Mouse (Mus musculus): Measurements from ENCODE around the gene Pitx2. TPM values are rescaled to one million over a fixed set of nuclear protein-coding genes. Genes with fewer than 3 reads are reported as not detected.

Gene Pitx2
- polyA plus RNA-seq, 1 experiment = 0.11 TPM

- TF ChIP-seq GATA1 (IDR thresholded peaks at IDR 0.05; ENCODE audit: borderline replicate concordance, low read length) = no peak
- TF ChIP-seq FLI1 (IDR thresholded peaks at IDR 0.05; ENCODE audit: low read length) = no peak
- no peaks in the 10 kb centered on the region for H3K4me1 ChIP-seq
- H3K4me3 ChIP-seq (replicated peaks) = no peak overlapping the region
- no peaks in the 10 kb centered on the region for H3K27me3 ChIP-seq (replicated peaks)
- H3K9me3 ChIP-seq = peaks cover 3% of the 10 kb centered on the region; the same call in 1 of the 2 replicates
- no peaks in the 10 kb centered on the region for H3K36me3 ChIP-seq (replicated peaks; ENCODE audit: low read length)
Observed at GRCm38 (mm10) chr3:129171789-129172188, 27.9 kb upstream of the Pitx2 start.

DNA sequence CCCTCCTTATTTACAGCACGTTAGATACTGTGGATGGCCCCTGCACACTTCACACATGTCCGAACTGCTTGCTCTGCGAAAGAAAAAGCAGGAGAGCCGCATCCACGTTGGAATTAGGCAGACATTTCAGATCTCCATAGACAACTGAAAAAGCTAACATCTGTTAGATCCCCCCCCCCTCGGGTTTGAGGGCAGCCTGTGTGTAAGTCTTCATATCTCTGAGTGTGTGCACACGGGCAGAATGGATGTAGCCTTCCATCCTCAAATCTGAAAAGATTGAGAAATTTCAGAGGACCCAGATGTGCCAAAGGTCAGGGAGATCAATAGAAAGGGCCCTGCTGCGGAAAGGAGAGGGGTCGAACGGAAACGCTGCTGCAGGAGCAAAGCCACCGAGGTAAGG, 5.2 kb upstream of the Pitx2 start:
- peaks cover 67% of the 10 kb centered on the region for H3K27me3 ChIP-seq (replicated peaks)
- peaks cover 7% of the 10 kb centered on the region; the same call in 1 of the 2 replicates for H3K9me3 ChIP-seq
- H3K4me3 ChIP-seq (replicated peaks) = no peak overlapping the region
- H3K36me3 ChIP-seq (replicated peaks; ENCODE audit: low read length) = no peaks in the 10 kb centered on the region
- no peak for TF ChIP-seq FLI1 (IDR thresholded peaks at IDR 0.05; ENCODE audit: low read length)
- no peak for TF ChIP-seq GATA1 (IDR thresholded peaks at IDR 0.05; ENCODE audit: borderline replicate concordance, low read length)
- H3K4me1 ChIP-seq = peaks cover 4% of the 10 kb centered on the region

GRCm38 (mm10) chr3:129195036-129195435, 4.6 kb upstream of the Pitx2 start:
- peaks cover 10% of the 10 kb centered on the region; the same call in 1 of the 2 replicates for H3K9me3 ChIP-seq
- H3K4me3 ChIP-seq (replicated peaks) = no peak overlapping the region
- H3K27me3 ChIP-seq (replicated peaks) = peaks cover 73% of the 10 kb centered on the region
- no peaks in the 10 kb centered on the region for H3K36me3 ChIP-seq (replicated peaks; ENCODE audit: low read length)
- no peak for TF ChIP-seq GATA1 (IDR thresholded peaks at IDR 0.05; ENCODE audit: borderline replicate concordance, low read length)
- no peak for TF ChIP-seq FLI1 (IDR thresholded peaks at IDR 0.05; ENCODE audit: low read length)
- peaks cover 10% of the 10 kb centered on the region for H3K4me1 ChIP-seq

DNA sequence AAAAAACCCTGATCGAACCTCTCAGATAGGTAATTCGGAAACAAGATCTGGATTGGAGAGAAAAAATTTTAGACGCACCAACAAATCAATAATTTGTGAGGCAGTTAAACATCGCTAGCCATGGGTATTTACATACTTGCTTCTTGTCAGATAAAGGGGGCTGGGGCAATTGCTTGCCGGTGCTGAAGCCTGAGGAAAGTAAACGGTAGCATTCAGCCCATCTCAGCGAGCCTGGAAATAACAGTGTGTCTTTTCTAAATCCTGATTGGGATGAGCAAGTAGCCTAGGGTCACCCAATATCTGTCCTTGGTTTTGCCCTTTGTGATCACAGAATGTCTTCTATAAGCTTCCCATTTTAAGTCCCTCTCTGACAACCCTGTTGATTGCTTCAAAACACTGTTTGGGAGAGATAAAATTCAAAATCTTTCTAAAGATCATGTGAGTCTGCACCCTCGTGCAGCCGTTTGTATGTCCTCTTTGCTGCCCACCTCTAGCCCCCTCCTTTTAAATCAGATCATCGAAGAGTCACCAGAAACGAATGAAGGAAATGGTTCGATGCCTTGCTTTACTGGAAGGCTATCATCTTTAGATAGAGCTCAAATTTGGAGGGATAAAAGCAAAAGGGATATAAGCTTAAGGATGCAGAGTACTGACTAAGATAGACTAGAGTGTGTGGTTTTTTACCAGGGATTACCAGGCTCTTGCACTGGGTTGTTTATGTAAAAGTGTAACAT, 3.7 kb upstream of the Pitx2 start:
- Histone ChIP-seq H3K4me3 (replicated peaks) (no peak overlapping the region), H3K27me3 (replicated peaks) (peaks cover 80% of the 10 kb centered on the region), H3K9me3 (peaks cover 10% of the 10 kb centered on the region; the same call in 1 of the 2 replicates), H3K36me3 (replicated peaks; ENCODE audit: low read length) (no peaks in the 10 kb centered on the region), H3K4me1 (peaks cover 12% of the 10 kb centered on the region)
- TF ChIP-seq FLI1 (IDR thresholded peaks at IDR 0.05; ENCODE audit: low read length) = no peak
- TF ChIP-seq GATA1 (IDR thresholded peaks at IDR 0.05; ENCODE audit: borderline replicate concordance, low read length) = no peak

GRCm38 (mm10) chr3:129196550-129196919, 3.1 kb upstream of the Pitx2 start:
- H3K9me3 ChIP-seq = peaks cover 10% of the 10 kb centered on the region; the same call in 1 of the 2 replicates
- H3K36me3 ChIP-seq (replicated peaks; ENCODE audit: low read length) = no peaks in the 10 kb centered on the region
- TF ChIP-seq FLI1 (IDR thresholded peaks at IDR 0.05; ENCODE audit: low read length) (no peak), GATA1 (IDR thresholded peaks at IDR 0.05; ENCODE audit: borderline replicate concordance, low read length) (no peak)
- peaks cover 12% of the 10 kb centered on the region for H3K4me1 ChIP-seq
- H3K27me3 ChIP-seq (replicated peaks) = peaks cover 86% of the 10 kb centered on the region
- H3K4me3 ChIP-seq (replicated peaks) = no peak overlapping the region

- H3K9me3 ChIP-seq = peaks cover 10% of the 10 kb centered on the region; the same call in 1 of the 2 replicates
- no peak overlapping the region for H3K4me3 ChIP-seq (replicated peaks)
- TF ChIP-seq GATA1 (IDR thresholded peaks at IDR 0.05; ENCODE audit: borderline replicate concordance, low read length) (no peak), FLI1 (IDR thresholded peaks at IDR 0.05; ENCODE audit: low read length) (no peak)
- no peaks in the 10 kb centered on the region for H3K36me3 ChIP-seq (replicated peaks; ENCODE audit: low read length)
- H3K4me1 ChIP-seq = peaks cover 12% of the 10 kb centered on the region
- H3K27me3 ChIP-seq (replicated peaks) = peaks cover 87% of the 10 kb centered on the region
Observed at GRCm38 (mm10) chr3:129197035-129197434, 2.6 kb upstream of the Pitx2 start.

- Histone ChIP-seq H3K27me3 (replicated peaks) (peaks cover 89% of the 10 kb centered on the region), H3K4me3 (replicated peaks) (no peak overlapping the region), H3K4me1 (peaks cover 12% of the 10 kb centered on the region), H3K36me3 (replicated peaks; ENCODE audit: low read length) (no peaks in the 10 kb centered on the region), H3K9me3 (peaks cover 15% of the 10 kb centered on the region; the same call in 1 of the 2 replicates)
- no peak for TF ChIP-seq FLI1 (IDR thresholded peaks at IDR 0.05; ENCODE audit: low read length)
- no peak for TF ChIP-seq GATA1 (IDR thresholded peaks at IDR 0.05; ENCODE audit: borderline replicate concordance, low read length)
Observed at GRCm38 (mm10) chr3:129197786-129198626, 1.7 kb upstream of the Pitx2 start.

DNA sequence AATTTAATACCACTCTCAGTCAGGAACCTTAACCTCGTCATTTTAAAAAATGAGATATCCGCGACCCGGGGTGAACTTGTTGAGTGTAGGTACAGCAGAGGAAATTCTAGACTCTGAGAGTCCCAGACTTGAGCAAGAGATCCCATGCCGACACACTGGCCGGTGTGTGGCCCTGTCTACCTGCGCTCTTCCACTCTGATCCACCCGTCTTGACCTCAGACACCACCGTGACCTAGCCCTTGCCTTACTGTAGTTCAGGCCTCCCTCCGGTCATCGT, 1.1 kb upstream of the Pitx2 start:
- Histone ChIP-seq H3K4me1 (peaks cover 16% of the 10 kb centered on the region), H3K9me3 (peaks cover 20% of the 10 kb centered on the region; the same call in 1 of the 2 replicates), H3K27me3 (replicated peaks) (peaks cover 90% of the 10 kb centered on the region), H3K36me3 (replicated peaks; ENCODE audit: low read length) (no peaks in the 10 kb centered on the region), H3K4me3 (replicated peaks) (peak overlapping the region; percentile 42)
- no peak for TF ChIP-seq GATA1 (IDR thresholded peaks at IDR 0.05; ENCODE audit: borderline replicate concordance, low read length)

GRCm38 (mm10) chr3:129199160-129199608, 494 bp upstream of the Pitx2 start:
- TF ChIP-seq FLI1 (IDR thresholded peaks at IDR 0.05; ENCODE audit: low read length) (no peak), GATA1 (IDR thresholded peaks at IDR 0.05; ENCODE audit: borderline replicate concordance, low read length) (no peak)
- no peaks in the 10 kb centered on the region for H3K36me3 ChIP-seq (replicated peaks; ENCODE audit: low read length)
- H3K4me3 ChIP-seq (replicated peaks) = peak overlapping the region; percentile 46
- H3K4me1 ChIP-seq = peaks cover 22% of the 10 kb centered on the region
- peaks cover 95% of the 10 kb centered on the region for H3K27me3 ChIP-seq (replicated peaks)
- H3K9me3 ChIP-seq = peaks cover 27% of the 10 kb centered on the region; the same call in 1 of the 2 replicates

DNA sequence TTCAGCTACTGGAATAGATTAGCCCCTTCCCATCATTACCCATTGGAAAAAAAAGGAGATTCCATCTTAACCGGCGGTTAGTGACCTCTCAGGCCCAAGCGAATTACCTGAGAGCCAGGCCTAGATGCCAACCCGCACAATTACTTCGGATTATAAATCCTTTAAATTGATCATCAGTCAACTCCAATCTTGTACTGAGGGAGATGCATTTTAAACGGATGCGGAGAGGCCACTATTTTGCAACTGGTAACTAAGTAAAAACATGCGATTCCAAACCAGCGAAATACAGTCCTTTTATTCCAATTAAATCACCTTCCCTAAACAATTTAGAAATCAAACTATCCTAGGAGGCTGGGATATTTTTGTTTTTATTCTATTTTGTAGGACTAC, 818 bp downstream of the Pitx2 start:
- Histone ChIP-seq H3K4me3 (replicated peaks) (no peak overlapping the region), H3K27me3 (replicated peaks) (peaks cover 96% of the 10 kb centered on the region), H3K9me3 (peaks cover 26% of the 10 kb centered on the region; the same call in 1 of the 2 replicates), H3K4me1 (peaks cover 30% of the 10 kb centered on the region), H3K36me3 (replicated peaks; ENCODE audit: low read length) (no peaks in the 10 kb centered on the region)
- TF ChIP-seq FLI1 (IDR thresholded peaks at IDR 0.05; ENCODE audit: low read length) (no peak), GATA1 (IDR thresholded peaks at IDR 0.05; ENCODE audit: borderline replicate concordance, low read length) (no peak)

All from megakaryocyte, embryonic 14.5 days (primary cell).